Comparison of ENCODE assay signal across 7 mouse cellular contexts in the genomic region with DNA sequence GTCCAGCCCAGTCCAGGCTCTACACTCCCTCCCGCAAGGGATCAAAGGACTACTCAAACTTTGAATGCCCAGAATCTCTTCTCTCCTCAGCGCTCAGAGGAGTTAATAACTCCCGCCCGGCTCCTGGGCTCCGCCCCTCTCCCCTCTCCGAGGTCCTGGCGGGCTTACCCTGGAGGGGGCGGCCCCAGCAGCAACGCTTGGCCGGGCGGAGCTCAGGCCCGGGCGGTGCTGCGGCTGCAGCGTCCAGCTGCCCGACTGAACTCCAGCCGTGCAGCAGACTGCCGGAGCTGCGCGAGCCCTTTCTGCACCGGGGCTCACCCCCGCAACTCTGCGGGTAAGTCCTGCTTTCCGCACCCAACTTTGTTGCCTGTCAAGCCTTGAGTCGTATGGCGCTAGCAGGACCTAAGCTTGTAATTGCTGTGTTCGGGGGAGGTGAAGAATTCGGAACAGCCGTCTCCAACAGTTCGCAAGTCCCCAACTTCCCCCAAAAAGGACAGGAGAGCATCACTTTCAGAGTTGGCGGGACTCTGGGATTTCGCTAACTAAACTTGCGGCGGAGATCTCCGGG. TPM values are rescaled to one million over a fixed set of nuclear protein-coding genes. Genes with fewer than 3 reads are reported as not detected.
DNase-seq lines count a peak whose midpoint lies in the region; ATAC-seq lines count a peak whose summit lies in the region.

Gene Pias3, plus strand, starts transcription at position 187 of the 568 bp plus-strand sequence.

- peaks cover 21% of the 10 kb centered on the region for H3K36me3 ChIP-seq in midbrain, embryonic 10.5 days

- peak; percentile 31 for ATAC-seq in activated CD4-positive, CD25-positive, alpha-beta regulatory T cell, adult 4 months

- peaks cover 46% of the 10 kb centered on the region for H3K4me1 ChIP-seq in midbrain, embryonic 10.5 days

- peak within 1 kb of the TSS; percentile 94 for H3K27ac ChIP-seq in midbrain, embryonic 10.5 days (replicated peaks)

- peak; percentile 46 to 63 for DNase-seq in cerebellum, postnatal 4 days (ENCODE audit: low spot score in 2 of 2)
- DNase-seq in gastrocnemius, postnatal 10 days, result peak; percentile 85
- DNase-seq in induced T-regulatory cell, adult 2 months (ENCODE audit: low read depth), result peak; percentile 78
- peak; percentile 59 to 61 for DNase-seq in left cerebral cortex, postnatal 36 days (ENCODE audit: low spot score in 2 of 2)
- peak; percentile 86 for DNase-seq in midbrain, embryonic 10.5 days (ENCODE audit: low spot score)
- peak; percentile 45 for DNase-seq in right cerebral cortex, postnatal 4 days

- no peaks in the 10 kb centered on the region for H3K9me3 ChIP-seq in midbrain, embryonic 10.5 days (replicated peaks)

- intact Hi-C loops in left cerebral cortex, postnatal 36 days (cut with DNase I), result loop anchor here (2.0 kb wide), 1 partner anchor 25 kb away; the partner anchor contains the start of gene Ankrd35

- peak within 1 kb of the TSS; percentile 81 for H3K4me3 ChIP-seq in midbrain, embryonic 10.5 days

- H3K27me3 ChIP-seq in midbrain, embryonic 10.5 days (ENCODE audit: low read depth, poor library complexity, severe bottlenecking), result no peaks in the 10 kb centered on the region

- WGBS in midbrain, embryonic 10.5 days, result 0% methylated on average over 35 of the region's 35 CpGs

RNA-seq across cellular contexts. Expression of gene Pias3, which starts in this region (rescaled TPM):
- 10 to 100 TPM; 30.8 to 41.5 TPM for polyA plus RNA-seq in activated CD4-positive, CD25-positive, alpha-beta regulatory T cell, adult 4 months (2017; shearing (Covaris generic))
- 10 to 100 TPM; 18.0 to 29.1 TPM for total RNA-seq in gastrocnemius, postnatal 10 days (2021)
- total RNA-seq in left cerebral cortex, postnatal 36 days (2021), result 10 to 100 TPM; 23.9 to 24.3 TPM
- 50.6 and 57.3 TPM in 2 replicates for polyA plus RNA-seq in midbrain, embryonic 10.5 days (2016; fragmentation: Nextera tagmentation; extraction: Ambion mirVana)

Comparison
In these comparisons a context has a peak if more than half of its experiments do, and no peak if none do; other contexts are left out.
1. Peak in every context shown above with its lines: DNase-seq, ATAC-seq, H3K4me3 ChIP-seq and H3K27ac ChIP-seq.